Mouse (Mus musculus) megakaryocyte, embryonic 14.5 days (primary cell): ENCODE data around the gene Atp6v0a4.

ENCODE experiments used
- FLI1 ChIP-seq: IDR thresholded peaks from 2 replicates; pipeline ENCODE4 v1.6.1; 2012; ENCODE audit warnings: low read length, inconsistent platforms, mixed read lengths
- GATA1 ChIP-seq: IDR thresholded peaks from 3 replicates; pipeline ENCODE4 v1.6.1; 2012; ENCODE audit warnings: mixed read lengths, low read length, inconsistent platforms, borderline replicate concordance

GRCm38 (mm10) chr6:38144161-38144998 is 20.0 kb upstream of the Atp6v0a4 start:
- TF ChIP-seq GATA1, result no peak
- TF ChIP-seq FLI1, result no peak
